Mouse (Mus musculus): ENCODE results near the gene Asb13.

DNA sequence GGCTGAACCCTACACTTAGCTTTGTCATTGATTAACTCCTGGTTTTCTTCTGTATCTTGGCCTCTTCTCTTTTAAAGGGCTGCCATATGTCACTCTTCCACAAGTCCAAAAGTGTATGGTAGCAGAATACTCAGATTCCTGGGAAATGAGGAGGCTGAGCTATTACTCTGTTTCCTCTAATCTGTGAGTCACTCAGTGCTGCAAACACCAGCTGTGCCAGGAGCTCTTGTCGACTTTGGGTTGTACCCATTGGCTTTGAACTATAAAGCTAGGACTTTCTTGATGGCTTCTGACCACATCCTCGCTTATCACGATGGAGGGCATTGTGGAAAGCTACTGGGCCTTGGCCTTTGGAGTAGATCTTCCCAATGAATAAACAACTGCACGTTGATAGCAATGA, 45.3 kb downstream of the Asb13 start:
- TF ChIP-seq CTCF (IDR thresholded peaks at IDR 0.05; ENCODE audit: low read depth) (no peak), EP300 (IDR thresholded peaks at IDR 0.05; ENCODE audit: low read depth) (no peak)
